Mouse (Mus musculus) hindbrain, embryonic 11.5 days (tissue): ENCODE data around the gene Gm28230. TPM values are rescaled to one million over a fixed set of nuclear protein-coding genes. Genes with fewer than 3 reads are reported as not detected.

ENCODE experiments used
- ATAC-seq: fragments of 200-750 bp; cut with Nextera tagmentation; 2 replicates; pipeline ENCODE4 v1.8.0; 2017; ENCODE audit warnings: mild to moderate bottlenecking, moderate TSS enrichment, moderate library complexity; ENCODE audit not compliant: low FRiP score
- DNase-seq: peaks from one replicate; pipeline ENCODE4 v3.0.0-alpha.2; 2015; ENCODE audit warnings: low spot score
- H3K27ac ChIP-seq: fragments of 300-500 bp; sonication (generic); 2 replicates; pipeline ENCODE4 v1.5.1; 2014; ENCODE audit warnings: mild to moderate bottlenecking, low read depth, low read length
- H3K27me3 ChIP-seq: fragments of 300-500 bp; sonication (generic); 2 replicates; pipeline ENCODE4 v1.6.1; 2014; ENCODE audit warnings: mild to moderate bottlenecking, low read length, moderate library complexity, mixed read lengths; ENCODE audit not compliant: control insufficient read depth, insufficient read depth
- H3K36me3 ChIP-seq: fragments of 300-500 bp; sonication (generic); 2 replicates; pipeline ENCODE4 v1.6.1; 2014; ENCODE audit warnings: mild to moderate bottlenecking, low read length, moderate library complexity, mixed read lengths; ENCODE audit not compliant: control insufficient read depth, insufficient read depth
- H3K4me1 ChIP-seq: fragments of 300-500 bp; sonication (generic); replicated peaks from 2 replicates; pipeline ENCODE4 v1.6.1; 2014; ENCODE audit warnings: low read length, mixed read lengths; ENCODE audit not compliant: control insufficient read depth, insufficient read depth
- H3K4me2 ChIP-seq: fragments of 300-500 bp; sonication (generic); replicated peaks from 2 replicates; pipeline ENCODE4 v1.6.1; 2014; ENCODE audit warnings: mild to moderate bottlenecking, low read depth, low read length
- H3K4me3 ChIP-seq: fragments of 300-500 bp; sonication (generic); 2 replicates; pipeline ENCODE4 v1.5.1; 2014; ENCODE audit warnings: low read depth, low read length
- H3K9ac ChIP-seq: fragments of 300-500 bp; sonication (generic); 2 replicates; pipeline ENCODE4 v1.6.1; 2014; ENCODE audit warnings: low read depth, low read length
- H3K9me3 ChIP-seq: fragments of 300-500 bp; sonication (generic); 2 replicates; pipeline ENCODE4 v1.6.1; 2016; ENCODE audit warnings: low read length; ENCODE audit not compliant: control insufficient read depth
- WGBS: fragments of 180-500 bp; shearing (Covaris S2); extraction: QIAGEN DNeasy Blood & Tissue Kit; methylation state at CpG from one replicate; pipeline ENCODE4 v1.1.7; 2014; 5-methylcytosine and 5-hydroxymethylcytosine counted together
- polyA plus RNA-seq: library from polyadenylated mRNA; unstranded; fragments of >200 nt; fragmentation: Nextera tagmentation; extraction: Ambion mirVana; gene quantifications from 2 replicates; pipeline ENCODE4 v1.2.1, GENCODE M21; 2014

Gene Gm28230
- polyA plus RNA-seq, 1 experiment from 2014 or later: 0.73 TPM

DNA sequence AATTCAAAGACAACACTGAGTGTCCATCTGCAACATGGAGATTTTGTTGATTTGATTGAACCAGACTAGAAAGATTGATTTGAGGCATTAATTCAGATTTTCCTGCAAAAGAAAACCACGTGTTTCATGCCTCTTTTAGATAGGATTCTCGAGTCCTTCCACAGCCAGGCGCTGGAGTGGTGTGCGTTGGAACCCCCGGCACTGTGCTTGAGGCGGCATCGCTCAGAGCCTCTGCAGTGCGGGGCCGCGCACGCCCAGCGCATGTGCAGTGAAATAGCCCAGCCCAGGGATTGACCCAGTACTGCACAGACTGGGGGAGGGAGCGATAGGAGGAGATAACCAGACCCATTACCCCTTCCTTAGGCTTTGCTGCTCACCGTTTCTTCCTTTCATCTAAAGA lies 11.6 kb upstream of the Gm28230 start:
- H3K9ac ChIP-seq: no peak overlapping the region
- no peaks in the 10 kb centered on the region for H3K9me3 ChIP-seq
- H3K36me3 ChIP-seq: no peaks in the 10 kb centered on the region
- H3K27ac ChIP-seq: no peak overlapping the region
- no peak overlapping the region for H3K4me3 ChIP-seq
- ATAC-seq (peak; percentile 53; the same call in 1 of the 2 replicates), DNase-seq (no peak)
- no peak overlapping the region for H3K4me2 ChIP-seq
- H3K4me1 ChIP-seq: no peaks in the 10 kb centered on the region
- 3% methylated on average over 14 of the region's 14 CpGs for WGBS
- H3K27me3 ChIP-seq: peaks cover 78% of the 10 kb centered on the region

DNA sequence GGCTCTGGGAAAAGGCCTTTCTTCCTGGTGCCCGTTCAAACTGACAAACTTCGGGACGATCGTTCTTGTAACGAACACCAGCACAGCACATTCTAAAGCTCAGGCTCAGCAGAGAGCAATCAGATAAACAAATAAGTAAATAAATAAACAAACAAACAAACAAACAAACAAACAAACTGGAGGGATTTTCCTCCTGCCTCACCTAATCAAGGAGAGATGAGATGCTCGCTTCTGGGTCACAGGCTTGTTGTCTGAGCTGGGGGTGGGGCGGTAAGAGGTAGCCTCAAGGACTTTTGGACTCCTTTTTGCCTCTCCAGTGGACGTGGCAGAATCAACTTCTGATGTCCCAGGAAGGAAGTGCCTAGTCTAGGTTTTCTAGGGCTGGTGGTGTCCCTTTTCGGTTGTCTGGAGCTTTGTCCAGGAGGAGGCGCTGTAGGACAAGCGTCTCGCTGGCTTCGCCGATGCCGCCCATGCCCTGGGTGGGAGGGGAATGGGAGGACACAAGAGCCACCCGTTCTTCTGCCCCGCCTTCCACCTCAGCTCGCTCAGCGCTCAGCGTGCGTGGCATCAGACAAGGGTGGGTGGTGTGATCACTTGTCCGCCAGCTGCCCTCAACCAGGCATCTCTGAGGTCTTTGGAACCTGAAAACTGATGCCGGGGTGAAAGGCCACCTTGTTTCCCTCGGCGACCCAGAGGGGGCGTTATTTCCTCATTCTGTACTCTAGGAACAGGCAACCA lies 10.9 kb upstream of the Gm28230 start:
- H3K27me3 ChIP-seq: peaks cover 75% of the 10 kb centered on the region
- H3K4me3 ChIP-seq: 0 out of 2 replicates have a peak overlapping the region, but pooled peaks have one; percentile 8
- WGBS: 2% methylated on average over 26 of the region's 26 CpGs
- no peaks in the 10 kb centered on the region for H3K36me3 ChIP-seq
- peak; percentile 83 for ATAC-seq
- no peak overlapping the region for H3K27ac ChIP-seq
- H3K4me1 ChIP-seq: no peaks in the 10 kb centered on the region
- no peak overlapping the region for H3K9ac ChIP-seq
- peak; percentile 97 for DNase-seq
- peak overlapping the region; percentile 37 for H3K4me2 ChIP-seq
- H3K9me3 ChIP-seq: no peaks in the 10 kb centered on the region

DNA sequence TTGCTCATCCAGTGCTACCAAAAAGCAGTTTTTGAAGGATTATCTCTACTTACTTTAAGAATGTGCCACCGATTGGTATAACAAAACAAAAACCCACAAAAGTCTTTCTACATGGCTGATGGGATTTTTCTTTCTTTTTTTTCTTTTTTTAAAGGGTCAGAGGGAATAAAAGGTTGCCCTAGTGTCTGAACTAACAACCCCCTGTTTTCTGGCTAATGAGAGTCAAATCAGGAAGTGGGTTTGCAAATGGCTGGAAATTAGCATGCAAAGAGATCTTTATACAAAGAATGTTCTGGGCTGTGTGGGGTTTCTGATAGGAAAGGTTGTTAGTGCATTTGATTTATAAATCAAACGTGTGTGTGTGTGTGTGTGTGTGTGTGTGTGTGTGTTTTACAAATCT lies 6.1 kb upstream of the Gm28230 start:
- ATAC-seq (no peak), DNase-seq (no peak)
- Histone ChIP-seq H3K4me3 (no peak overlapping the region), H3K9ac (no peak overlapping the region), H3K4me2 (no peak overlapping the region), H3K9me3 (no peaks in the 10 kb centered on the region), H3K27me3 (peaks cover 83% of the 10 kb centered on the region), H3K4me1 (no peaks in the 10 kb centered on the region), H3K36me3 (no peaks in the 10 kb centered on the region), H3K27ac (no peak overlapping the region)
- WGBS: 10% methylated on average over 2 of the region's 2 CpGs

DNA sequence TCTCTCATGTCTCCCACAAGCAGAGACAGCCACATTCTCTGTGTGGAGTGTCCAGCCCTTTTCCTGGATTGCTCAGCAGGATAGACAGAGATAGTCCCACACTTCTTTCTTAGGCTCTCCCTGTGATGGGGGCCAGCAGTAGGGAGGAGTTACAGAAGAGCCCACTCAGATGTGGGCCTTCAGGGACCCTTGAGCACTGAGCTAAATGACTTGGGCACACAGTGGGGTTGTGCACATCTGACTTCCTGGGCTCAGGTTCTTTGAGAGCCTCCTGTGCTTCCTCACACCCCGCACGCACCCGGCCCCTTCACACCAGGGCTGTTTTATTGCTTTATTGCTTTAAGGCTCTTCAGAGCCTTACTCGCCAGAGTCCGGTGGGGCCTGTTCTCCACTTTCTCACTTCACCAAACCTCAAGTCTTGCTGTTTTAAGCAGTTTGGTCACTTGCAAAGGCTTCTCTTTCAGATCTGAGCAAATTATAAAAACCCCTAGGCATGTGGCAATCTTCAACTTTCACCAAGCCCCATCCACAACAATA lies 5.5 kb upstream of the Gm28230 start:
- no peak overlapping the region for H3K9ac ChIP-seq

DNA sequence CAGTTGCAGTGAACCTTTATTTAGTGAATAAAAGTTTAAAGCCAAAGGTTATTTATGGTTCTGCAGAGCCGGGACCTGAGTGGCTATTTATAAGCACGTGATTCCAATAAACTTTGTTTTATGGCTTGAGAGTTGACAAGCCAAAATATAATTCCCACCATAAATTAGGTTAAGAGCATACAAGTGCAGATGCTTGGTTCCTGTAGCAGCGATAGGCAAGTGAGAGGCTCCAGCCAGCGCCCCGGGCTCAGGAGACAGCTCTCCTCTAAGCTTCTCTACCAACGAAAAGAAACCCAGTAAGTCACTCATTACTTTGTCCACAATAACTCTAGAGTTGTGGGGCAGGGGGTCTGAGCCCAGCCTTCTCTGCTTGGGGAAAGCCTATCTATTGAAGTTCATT lies 4.6 kb upstream of the Gm28230 start:
- Histone ChIP-seq H3K4me2 (no peak overlapping the region), H3K27me3 (peaks cover 85% of the 10 kb centered on the region), H3K9ac (0 out of 2 replicates have a peak overlapping the region, but pooled peaks have one; percentile 12), H3K27ac (no peak overlapping the region), H3K4me3 (peak overlapping the region; percentile 58; the same call in 1 of the 2 replicates), H3K4me1 (no peaks in the 10 kb centered on the region), H3K9me3 (no peaks in the 10 kb centered on the region), H3K36me3 (no peaks in the 10 kb centered on the region)
- no peak for DNase-seq
- ATAC-seq: no peak
- 7% methylated on average over 6 of the region's 6 CpGs for WGBS

More for the DNA sequence above, 5.5 kb upstream of the Gm28230 start:
- no peaks in the 10 kb centered on the region for H3K36me3 ChIP-seq
- H3K9me3 ChIP-seq: no peaks in the 10 kb centered on the region
- no peak overlapping the region for H3K4me2 ChIP-seq
- no peak for DNase-seq
- no peak for ATAC-seq
- no peak overlapping the region for H3K4me3 ChIP-seq
- 11% methylated on average over 5 of the region's 5 CpGs for WGBS
- H3K27me3 ChIP-seq: peaks cover 83% of the 10 kb centered on the region
- H3K27ac ChIP-seq: no peak overlapping the region
- H3K4me1 ChIP-seq: no peaks in the 10 kb centered on the region

DNA sequence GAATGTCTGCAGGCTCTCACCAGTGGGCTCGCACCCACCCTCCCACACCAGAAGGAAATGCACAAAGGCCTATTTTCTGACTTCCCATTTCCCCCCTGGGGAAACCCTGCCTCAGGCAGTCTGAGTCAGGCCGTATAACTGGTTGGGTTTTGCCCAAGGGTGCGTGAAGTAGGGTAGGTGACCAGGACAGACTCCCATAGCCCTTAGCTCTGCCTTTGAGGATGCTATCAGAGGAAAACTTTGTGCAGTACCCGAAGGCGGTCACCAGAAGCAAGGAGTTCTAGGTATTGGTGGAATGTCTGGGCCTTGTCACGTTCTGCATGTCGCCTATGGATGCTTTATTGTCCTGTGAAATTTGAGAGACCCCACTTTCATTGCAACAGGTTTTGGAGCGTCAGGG lies 3.6 kb upstream of the Gm28230 start:
- peaks cover 93% of the 10 kb centered on the region for H3K27me3 ChIP-seq
- no peaks in the 10 kb centered on the region for H3K36me3 ChIP-seq
- H3K9me3 ChIP-seq: no peaks in the 10 kb centered on the region
- peak overlapping the region; percentile 58 for H3K4me3 ChIP-seq
- peak overlapping the region; percentile 62 for H3K9ac ChIP-seq
- DNase-seq (no peak), ATAC-seq (no peak)
- H3K4me1 ChIP-seq: no peaks in the 10 kb centered on the region
- H3K4me2 ChIP-seq: peak overlapping the region; percentile 39
- 0 out of 2 replicates have a peak overlapping the region, but pooled peaks have one; percentile 81 for H3K27ac ChIP-seq
- 7% methylated on average over 8 of the region's 8 CpGs for WGBS

DNA sequence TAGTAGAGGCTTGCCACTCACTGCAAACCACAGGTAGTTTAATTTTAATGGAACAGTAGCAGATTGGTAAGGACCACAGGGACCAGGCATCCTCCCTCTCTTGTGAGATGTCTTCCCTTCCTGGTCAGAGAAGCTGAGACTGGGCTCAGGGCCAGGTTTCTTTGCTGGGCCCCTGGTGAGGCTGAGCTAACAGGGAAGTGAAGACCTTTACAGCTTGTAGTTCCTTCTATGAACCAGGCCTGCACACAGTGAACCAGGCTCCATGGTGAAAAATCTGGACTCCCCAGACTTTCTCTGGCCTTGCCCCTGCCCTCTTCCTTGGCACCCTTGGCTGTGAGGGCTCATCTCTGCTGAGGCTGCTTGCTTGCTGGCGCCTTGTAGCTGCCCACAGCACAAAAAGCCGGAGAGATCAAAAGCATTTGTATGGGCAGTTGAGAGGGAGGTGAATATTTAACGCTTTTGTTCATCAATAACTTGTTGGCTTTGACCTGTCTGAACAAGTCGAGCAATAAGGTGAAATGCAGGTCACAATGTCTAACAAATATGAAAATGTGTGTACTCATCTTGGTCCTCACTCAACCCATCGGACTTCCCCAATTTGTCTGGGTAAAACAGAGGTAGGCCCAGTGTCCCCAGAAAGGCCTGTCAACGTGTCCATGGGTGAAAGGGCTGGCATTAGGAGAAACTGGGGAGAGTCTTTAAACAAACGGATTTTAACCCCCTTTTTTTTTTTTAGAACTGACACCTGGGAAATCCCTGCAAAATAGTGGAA lies 2.1 kb upstream of the Gm28230 start:
- Histone ChIP-seq H3K27ac (peak overlapping the region; percentile 81), H3K27me3 (peaks cover 97% of the 10 kb centered on the region), H3K4me1 (no peaks in the 10 kb centered on the region), H3K36me3 (no peaks in the 10 kb centered on the region), H3K4me2 (peak overlapping the region; percentile 39), H3K9ac (peak overlapping the region; percentile 62), H3K4me3 (peak overlapping the region; percentile 58), H3K9me3 (no peaks in the 10 kb centered on the region)
- ATAC-seq (no peak), DNase-seq (no peak)
- 8% methylated on average over 7 of the region's 7 CpGs for WGBS

DNA sequence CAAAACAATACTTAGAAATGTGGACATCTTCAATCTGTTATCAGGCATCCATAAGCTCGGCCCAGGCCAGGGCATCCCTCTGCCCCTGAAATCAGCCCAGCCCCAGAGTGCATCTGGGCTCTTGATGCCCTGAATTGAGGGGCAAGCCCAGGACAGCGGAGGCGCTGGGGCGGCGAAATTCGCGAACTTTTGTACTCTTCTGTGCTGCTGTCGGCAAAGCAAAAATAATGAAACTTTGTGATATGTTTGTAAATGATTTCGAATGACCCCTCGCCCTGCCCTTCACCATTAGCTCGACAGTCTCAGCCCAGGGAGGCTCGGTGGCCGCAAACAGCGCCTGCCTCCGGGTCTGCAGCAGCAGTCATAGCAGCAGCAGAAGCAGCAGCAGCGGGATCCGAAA lies 1.4 kb upstream of the Gm28230 start:
- H3K9ac ChIP-seq: peak overlapping the region; percentile 62
- peak overlapping the region; percentile 58 for H3K4me3 ChIP-seq
- H3K27me3 ChIP-seq: peaks cover 94% of the 10 kb centered on the region
- H3K4me1 ChIP-seq: no peaks in the 10 kb centered on the region
- peak overlapping the region; percentile 39 for H3K4me2 ChIP-seq
- H3K27ac ChIP-seq: peak overlapping the region; percentile 81
- WGBS: 1% methylated on average over 17 of the region's 17 CpGs
- H3K9me3 ChIP-seq: no peaks in the 10 kb centered on the region
- ATAC-seq (no peak), DNase-seq (no peak)
- H3K36me3 ChIP-seq: no peaks in the 10 kb centered on the region
